Mouse (Mus musculus) ovary, postnatal 36 days (tissue): ENCODE results near the gene Abca1.

Experiments used
- DNase-seq: peaks from one replicate; pipeline ENCODE4 v3.0.0; 2022; ENCODE audit warnings: low spot score, mixed read lengths

Gene Abca1

GRCm38 (mm10) chr4:53085634-53086033, 74.1 kb downstream of the Abca1 start:
- DNase-seq, result no peak

- DNase-seq, result no peak
Measured at GRCm38 (mm10) chr4:53083071-53083470, 76.6 kb downstream of the Abca1 start.

GRCm38 (mm10) chr4:53082451-53082850, 77.2 kb downstream of the Abca1 start:
- no peak for DNase-seq

- DNase-seq, result no peak
Measured at GRCm38 (mm10) chr4:53081851-53082250, 77.8 kb downstream of the Abca1 start.

GRCm38 (mm10) chr4:53080290-53080689, 79.4 kb downstream of the Abca1 start:
- DNase-seq, result no peak

- DNase-seq, result no peak
Measured at GRCm38 (mm10) chr4:53078793-53079310, 80.8 kb downstream of the Abca1 start.

GRCm38 (mm10) chr4:53076788-53077350, 82.8 kb downstream of the Abca1 start:
- no peak for DNase-seq

GRCm38 (mm10) chr4:53073025-53073424, 86.7 kb downstream of the Abca1 start:
- DNase-seq, result no peak

- no peak for DNase-seq
Measured at GRCm38 (mm10) chr4:53062301-53063008, 97.2 kb downstream of the Abca1 start.

- DNase-seq, result no peak
Measured at GRCm38 (mm10) chr4:53046238-53047022, 113.3 kb downstream of the Abca1 start.

GRCm38 (mm10) chr4:53045807-53046206, 113.9 kb downstream of the Abca1 start:
- DNase-seq, result no peak

GRCm38 (mm10) chr4:53043819-53044218, 115.9 kb downstream of the Abca1 start:
- no peak for DNase-seq

GRCm38 (mm10) chr4:53030326-53030948, 129.3 kb downstream of the Abca1 start:
- no peak for DNase-seq

- DNase-seq, result no peak
Measured at GRCm38 (mm10) chr4:53027811-53028210, 131.9 kb downstream of the Abca1 start.

- no peak for DNase-seq
Measured at GRCm38 (mm10) chr4:53024397-53024796, 135.3 kb downstream of the Abca1 start.

- no peak for DNase-seq
Measured at GRCm38 (mm10) chr4:53023189-53023925, 136.3 kb downstream of the Abca1 start.

- no peak for DNase-seq
Measured at GRCm38 (mm10) chr4:53018392-53018791, 141.3 kb downstream of the Abca1 start.

GRCm38 (mm10) chr4:53015024-53015423, 144.7 kb downstream of the Abca1 start:
- DNase-seq, result no peak

GRCm38 (mm10) chr4:53014421-53014820, 145.3 kb downstream of the Abca1 start:
- DNase-seq, result no peak

GRCm38 (mm10) chr4:53011732-53012361, 147.8 kb downstream of the Abca1 start, which contains the start of gene Nipsnap3b:
Gene Nipsnap3b, plus strand, starts transcription at chr4:53011880.
- DNase-seq, result peak; percentile 97

GRCm38 (mm10) chr4:53009871-53010270, 149.8 kb downstream of the Abca1 start:
- DNase-seq, result no peak
